Mouse (Mus musculus) neural tube, embryonic 14.5 days (tissue): ENCODE results near the gene Yipf4. TPM values are rescaled to one million over a fixed set of nuclear protein-coding genes. Genes with fewer than 3 reads are reported as not detected.

Experiments used
- ATAC-seq: fragments of 200-750 bp; cut with Nextera tagmentation; 2 replicates; pipeline ENCODE4 v1.8.0; 2017; ENCODE audit warnings: low read depth, mild to moderate bottlenecking, moderate TSS enrichment, moderate library complexity
- H3K27ac ChIP-seq: fragments of 300-500 bp; sonication (generic); 2 replicates; pipeline ENCODE4 v1.5.1; 2014; ENCODE audit warnings: low read depth, mild to moderate bottlenecking, control low read depth, low read length, moderate library complexity, mixed read lengths
- H3K27me3 ChIP-seq: fragments of 300-500 bp; sonication (generic); 2 replicates; pipeline ENCODE4 v1.6.1; 2014; ENCODE audit warnings: low read length; ENCODE audit not compliant: control insufficient read depth, insufficient read depth
- H3K36me3 ChIP-seq: fragments of 300-500 bp; sonication (generic); 2 replicates; pipeline ENCODE4 v1.6.1; 2014; ENCODE audit warnings: low read length, mixed read lengths; ENCODE audit not compliant: control insufficient read depth, insufficient read depth
- H3K4me1 ChIP-seq: fragments of 300-500 bp; sonication (generic); 2 replicates; pipeline ENCODE4 v1.6.1; 2014; ENCODE audit warnings: low read length; ENCODE audit not compliant: control insufficient read depth, insufficient read depth
- H3K4me2 ChIP-seq: fragments of 300-500 bp; sonication (generic); 2 replicates; pipeline ENCODE4 v1.6.1; 2014; ENCODE audit warnings: mild to moderate bottlenecking, low read depth, low read length, control low read depth
- H3K4me3 ChIP-seq: fragments of 300-500 bp; sonication (generic); 2 replicates; pipeline ENCODE4 v1.5.1; 2014; ENCODE audit warnings: low read depth, low read length, control low read depth, mixed read lengths
- H3K9ac ChIP-seq: fragments of 300-500 bp; sonication (generic); replicated peaks from 2 replicates; pipeline ENCODE4 v1.6.1; 2014; ENCODE audit warnings: low read depth, mild to moderate bottlenecking, control low read depth, low read length, mixed read lengths
- H3K9me3 ChIP-seq: fragments of 300-500 bp; sonication (generic); 2 replicates; pipeline ENCODE4 v1.6.1; 2016; ENCODE audit warnings: low read length; ENCODE audit not compliant: control insufficient read depth
- WGBS: fragments of 180-500 bp; shearing (Covaris S2); extraction: QIAGEN DNeasy Blood & Tissue Kit; methylation state at CpG from one replicate; pipeline ENCODE4 v1.1.7; 2014; 5-methylcytosine and 5-hydroxymethylcytosine counted together
- polyA plus RNA-seq: library from polyadenylated mRNA; unstranded; fragments of >200 nt; fragmentation: Nextera tagmentation; extraction: Ambion mirVana; gene quantifications from 2 replicates; pipeline ENCODE4 v1.2.1, GENCODE M21; 2014

Yipf4 gene
- polyA plus RNA-seq, 1 experiment from 2014 or later = 59.1 TPM

DNA sequence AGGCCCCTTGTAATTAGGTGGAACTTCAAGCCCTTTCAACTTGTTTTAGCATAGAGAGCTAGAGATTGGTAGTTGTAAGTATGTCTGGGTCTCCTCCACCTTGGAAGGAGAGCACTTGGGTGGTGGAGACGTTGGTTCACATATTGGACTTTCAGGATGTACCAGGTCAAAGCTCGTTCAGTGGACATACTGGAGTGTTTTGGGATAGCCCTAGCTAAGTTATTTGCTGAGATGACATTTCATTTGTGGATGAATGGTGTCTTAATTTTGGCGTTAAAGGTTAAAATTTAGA, 40.2 kb downstream of the Yipf4 start:
- peak overlapping the region; percentile 91 for H3K4me3 ChIP-seq
- peak overlapping the region; percentile 85 for H3K4me2 ChIP-seq
- H3K9me3 ChIP-seq = no peaks in the 10 kb centered on the region
- H3K4me1 ChIP-seq = peaks cover 17% of the 10 kb centered on the region
- no peak for ATAC-seq
- H3K27me3 ChIP-seq = no peaks in the 10 kb centered on the region
- peak overlapping the region; percentile 82 for H3K9ac ChIP-seq
- peak overlapping the region; percentile 95; the same call in 1 of the 2 replicates for H3K27ac ChIP-seq
- H3K36me3 ChIP-seq = no peaks in the 10 kb centered on the region
- WGBS = 21% methylated on average over 3 of the region's 3 CpGs

GRCm38 (mm10) chr17:74534971-74535370, 45.7 kb downstream of the Yipf4 start:
- Histone ChIP-seq H3K4me2 (no peak overlapping the region), H3K27ac (no peak overlapping the region), H3K4me3 (no peak overlapping the region), H3K36me3 (no peaks in the 10 kb centered on the region), H3K4me1 (peaks cover 6% of the 10 kb centered on the region), H3K27me3 (no peaks in the 10 kb centered on the region), H3K9me3 (no peaks in the 10 kb centered on the region), H3K9ac (no peak overlapping the region)
- no peak for ATAC-seq
- WGBS = 95% methylated on average over 4 of the region's 4 CpGs

DNA sequence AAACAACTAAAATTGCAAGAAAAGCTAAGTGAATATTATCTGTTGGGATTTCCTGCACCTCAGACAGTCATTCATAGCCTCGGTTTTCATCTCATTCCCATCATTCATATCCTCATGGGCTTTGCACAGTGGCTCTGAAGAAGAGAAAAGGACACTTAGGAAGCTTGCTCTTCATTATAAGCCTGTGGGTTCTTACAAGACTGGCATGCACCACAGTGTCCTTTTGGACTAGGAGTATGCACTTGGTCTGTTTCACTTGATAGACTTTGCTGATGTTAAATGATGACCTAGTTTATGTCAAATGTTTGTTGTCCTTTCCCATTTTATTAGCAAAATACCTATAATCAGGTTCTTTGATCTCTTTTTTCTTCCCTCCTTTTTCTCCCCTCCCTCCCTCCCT, 48.2 kb downstream of the Yipf4 start:
- Histone ChIP-seq H3K4me2 (no peak overlapping the region), H3K4me3 (no peak overlapping the region), H3K36me3 (no peaks in the 10 kb centered on the region), H3K9ac (no peak overlapping the region), H3K4me1 (no peaks in the 10 kb centered on the region), H3K9me3 (no peaks in the 10 kb centered on the region), H3K27ac (no peak overlapping the region), H3K27me3 (no peaks in the 10 kb centered on the region)
- ATAC-seq = no peak
- 75% methylated on average over 1 of the region's 1 CpGs for WGBS

GRCm38 (mm10) chr17:74543615-74544014, 54.3 kb downstream of the Yipf4 start:
- no peaks in the 10 kb centered on the region for H3K4me1 ChIP-seq
- 98% methylated on average over 2 of the region's 2 CpGs for WGBS

More at GRCm38 (mm10) chr17:74543615-74544014, 54.3 kb downstream of the Yipf4 start:
- H3K27ac ChIP-seq = no peak overlapping the region
- no peaks in the 10 kb centered on the region for H3K27me3 ChIP-seq
- no peaks in the 10 kb centered on the region for H3K9me3 ChIP-seq
- H3K36me3 ChIP-seq = no peaks in the 10 kb centered on the region; the same call in 1 of the 2 replicates
- ATAC-seq = no peak
- no peak overlapping the region for H3K9ac ChIP-seq
- H3K4me3 ChIP-seq = no peak overlapping the region
- no peak overlapping the region for H3K4me2 ChIP-seq

Other genes with a start within 250 kb of the Yipf4 start
- gene Memo1, start 194.0 kb upstream of the Yipf4 start, polyA plus RNA-seq = 65.7 and 65.8 TPM in 2 replicates
- 225 and 237 TPM in 2 replicates for gene Dpy30, start 165.5 kb upstream of the Yipf4 start, polyA plus RNA-seq
- gene Spast, start 150.5 kb upstream of the Yipf4 start, polyA plus RNA-seq = 48.5 and 51.5 TPM in 2 replicates
- gene Slc30a6, start 93.9 kb upstream of the Yipf4 start, polyA plus RNA-seq = 30.6 and 34.3 TPM in 2 replicates
- 0.43 and 0.46 TPM in 2 replicates for gene Nlrc4, start 30.4 kb upstream of the Yipf4 start, polyA plus RNA-seq
- 106 and 117 TPM in 2 replicates for gene Birc6, start 38.8 kb downstream of the Yipf4 start, polyA plus RNA-seq
- 17.7 and 18.5 TPM in 2 replicates for gene Ttc27, start 228.2 kb downstream of the Yipf4 start, polyA plus RNA-seq